Mouse (Mus musculus): ENCODE results near the gene Wscd2. TPM values are rescaled to one million over a fixed set of nuclear protein-coding genes. Genes with fewer than 3 reads are reported as not detected.

Wscd2 gene
- total and polyA plus RNA-seq, 2 experiments from 2014 or later: 10.2 to 25.1 TPM

- peak; percentile 50 for DNase-seq
Observed at GRCm38 (mm10) chr5:113542885-113543476, 52.8 kb downstream of the Wscd2 start.

GRCm38 (mm10) chr5:113547949-113548700 lies 58.0 kb downstream of the Wscd2 start:
- Histone ChIP-seq H3K4me3 (ENCODE audit: low read depth, low read length) (no peak overlapping the region), H3K27ac (ENCODE audit: low read depth, low read length) (no peak overlapping the region), H3K4me2 (ENCODE audit: low read depth) (no peak overlapping the region), H3K9ac (no peak overlapping the region), H3K4me1 (ENCODE audit: insufficient read depth) (peaks cover 1% of the 10 kb centered on the region), H3K36me3 (ENCODE audit: insufficient read depth) (peaks cover 13% of the 10 kb centered on the region; the same call in 1 of the 2 replicates), H3K27me3 (ENCODE audit: insufficient read depth, low read length) (no peaks in the 10 kb centered on the region), H3K9me3 (ENCODE audit: low read length) (no peaks in the 10 kb centered on the region)
- TF ChIP-seq CTCF (IDR thresholded peaks at IDR 0.05; ENCODE audit: low read depth): peak; percentile 75
- ATAC-seq: no peak
- WGBS: 48% methylated on average over 14 of the region's 14 CpGs
- DNase-seq: peak; percentile 76

More at GRCm38 (mm10) chr5:113542885-113543476, 52.8 kb downstream of the Wscd2 start:
- peak overlapping the region; percentile 31 for H3K9ac ChIP-seq
- peak; percentile 89 for ATAC-seq
- no peak overlapping the region for H3K4me3 ChIP-seq (ENCODE audit: low read depth, low read length)
- no peaks in the 10 kb centered on the region for H3K36me3 ChIP-seq (ENCODE audit: insufficient read depth)
- no peak for TF ChIP-seq CTCF (IDR thresholded peaks at IDR 0.05; ENCODE audit: low read depth)
- 13% methylated on average over 10 of the region's 10 CpGs for WGBS
- no peak overlapping the region for H3K4me2 ChIP-seq (ENCODE audit: low read depth)
- H3K4me1 ChIP-seq (ENCODE audit: insufficient read depth): 0 out of 2 replicates have a peak, but pooled peaks cover 8% of the 10 kb centered on the region
- H3K27me3 ChIP-seq (ENCODE audit: insufficient read depth, low read length): no peaks in the 10 kb centered on the region
- no peaks in the 10 kb centered on the region for H3K9me3 ChIP-seq (ENCODE audit: low read length)
- H3K27ac ChIP-seq (ENCODE audit: low read depth, low read length): no peak overlapping the region

GRCm38 (mm10) chr5:113550249-113550648 lies 60.1 kb downstream of the Wscd2 start:
- 65% methylated on average over 8 of the region's 8 CpGs for WGBS
- DNase-seq (no peak), ATAC-seq (no peak)
- Histone ChIP-seq H3K9ac (no peak overlapping the region), H3K4me2 (ENCODE audit: low read depth) (no peak overlapping the region), H3K9me3 (ENCODE audit: low read length) (no peaks in the 10 kb centered on the region), H3K27ac (ENCODE audit: low read depth, low read length) (no peak overlapping the region), H3K4me1 (ENCODE audit: insufficient read depth) (peaks cover 4% of the 10 kb centered on the region), H3K36me3 (ENCODE audit: insufficient read depth) (peaks cover 13% of the 10 kb centered on the region; the same call in 1 of the 2 replicates), H3K27me3 (ENCODE audit: insufficient read depth, low read length) (no peaks in the 10 kb centered on the region), H3K4me3 (ENCODE audit: low read depth, low read length) (no peak overlapping the region)
- no peak for TF ChIP-seq CTCF (IDR thresholded peaks at IDR 0.05; ENCODE audit: low read depth)

- H3K36me3 ChIP-seq (ENCODE audit: insufficient read depth): peaks cover 13% of the 10 kb centered on the region; the same call in 1 of the 2 replicates
- no peak overlapping the region for H3K9ac ChIP-seq
- no peak for DNase-seq
- H3K4me3 ChIP-seq (ENCODE audit: low read depth, low read length): no peak overlapping the region
- H3K4me2 ChIP-seq (ENCODE audit: low read depth): no peak overlapping the region
- no peaks in the 10 kb centered on the region for H3K27me3 ChIP-seq (ENCODE audit: insufficient read depth, low read length)
- H3K4me1 ChIP-seq (ENCODE audit: insufficient read depth): peaks cover 4% of the 10 kb centered on the region
- no peak for TF ChIP-seq CTCF (IDR thresholded peaks at IDR 0.05; ENCODE audit: low read depth)
- no peak overlapping the region for H3K27ac ChIP-seq (ENCODE audit: low read depth, low read length)
- ATAC-seq: no peak
- 39% methylated on average over 19 of the region's 19 CpGs for WGBS
- H3K9me3 ChIP-seq (ENCODE audit: low read length): no peaks in the 10 kb centered on the region
Observed at GRCm38 (mm10) chr5:113550759-113551158, 60.6 kb downstream of the Wscd2 start.

GRCm38 (mm10) chr5:113553402-113553897 lies 63.3 kb downstream of the Wscd2 start:
- Histone ChIP-seq H3K9ac (no peak overlapping the region), H3K36me3 (ENCODE audit: insufficient read depth) (peaks cover 13% of the 10 kb centered on the region; the same call in 1 of the 2 replicates), H3K9me3 (ENCODE audit: low read length) (no peaks in the 10 kb centered on the region), H3K27ac (ENCODE audit: low read depth, low read length) (no peak overlapping the region), H3K4me2 (ENCODE audit: low read depth) (no peak overlapping the region), H3K4me3 (ENCODE audit: low read depth, low read length) (no peak overlapping the region), H3K27me3 (ENCODE audit: insufficient read depth, low read length) (no peaks in the 10 kb centered on the region), H3K4me1 (ENCODE audit: insufficient read depth) (peaks cover 4% of the 10 kb centered on the region)
- DNase-seq (peak; percentile 51), ATAC-seq (peak; percentile 48)
- 13% methylated on average over 9 of the region's 9 CpGs for WGBS
- TF ChIP-seq CTCF (IDR thresholded peaks at IDR 0.05; ENCODE audit: low read depth): no peak

GRCm38 (mm10) chr5:113554095-113554494 lies 64.0 kb downstream of the Wscd2 start:
- Histone ChIP-seq H3K4me2 (ENCODE audit: low read depth) (no peak overlapping the region), H3K4me3 (ENCODE audit: low read depth, low read length) (no peak overlapping the region), H3K27ac (ENCODE audit: low read depth, low read length) (no peak overlapping the region), H3K27me3 (ENCODE audit: insufficient read depth, low read length) (no peaks in the 10 kb centered on the region), H3K9ac (no peak overlapping the region), H3K9me3 (ENCODE audit: low read length) (no peaks in the 10 kb centered on the region), H3K36me3 (ENCODE audit: insufficient read depth) (peaks cover 13% of the 10 kb centered on the region; the same call in 1 of the 2 replicates), H3K4me1 (ENCODE audit: insufficient read depth) (peaks cover 4% of the 10 kb centered on the region)
- 67% methylated on average over 15 of the region's 15 CpGs for WGBS
- no peak for TF ChIP-seq CTCF (IDR thresholded peaks at IDR 0.05; ENCODE audit: low read depth)
- DNase-seq: no peak
- peak; percentile 40; the same call in 1 of the 2 replicates for ATAC-seq

- peaks cover 4% of the 10 kb centered on the region for H3K4me1 ChIP-seq (ENCODE audit: insufficient read depth)
- no peaks in the 10 kb centered on the region for H3K9me3 ChIP-seq (ENCODE audit: low read length)
- H3K27me3 ChIP-seq (ENCODE audit: insufficient read depth, low read length): no peaks in the 10 kb centered on the region
- no peak for TF ChIP-seq CTCF (IDR thresholded peaks at IDR 0.05; ENCODE audit: low read depth)
- H3K9ac ChIP-seq: no peak overlapping the region
- ATAC-seq: no peak
- 76% methylated on average over 2 of the region's 2 CpGs for WGBS
- H3K27ac ChIP-seq (ENCODE audit: low read depth, low read length): no peak overlapping the region
- no peak for DNase-seq
- H3K4me3 ChIP-seq (ENCODE audit: low read depth, low read length): no peak overlapping the region
- peaks cover 13% of the 10 kb centered on the region; the same call in 1 of the 2 replicates for H3K36me3 ChIP-seq (ENCODE audit: insufficient read depth)
- no peak overlapping the region for H3K4me2 ChIP-seq (ENCODE audit: low read depth)
Observed at GRCm38 (mm10) chr5:113554571-113554970, 64.4 kb downstream of the Wscd2 start.

Data from forebrain, postnatal 0 days (tissue).